Mouse (Mus musculus) 3T3-L1 (cell line): Measurements from ENCODE around the gene Tmprss11e.
A peak's percentile ranks its signal among the peaks of the same experiment; 100 is the strongest.

Source experiments
- DNase-seq: peaks from one replicate; pipeline ENCODE4 v3.0.0-alpha.2; 2015; ENCODE audit warnings: low read depth, low spot score

The Tmprss11e gene

DNA sequence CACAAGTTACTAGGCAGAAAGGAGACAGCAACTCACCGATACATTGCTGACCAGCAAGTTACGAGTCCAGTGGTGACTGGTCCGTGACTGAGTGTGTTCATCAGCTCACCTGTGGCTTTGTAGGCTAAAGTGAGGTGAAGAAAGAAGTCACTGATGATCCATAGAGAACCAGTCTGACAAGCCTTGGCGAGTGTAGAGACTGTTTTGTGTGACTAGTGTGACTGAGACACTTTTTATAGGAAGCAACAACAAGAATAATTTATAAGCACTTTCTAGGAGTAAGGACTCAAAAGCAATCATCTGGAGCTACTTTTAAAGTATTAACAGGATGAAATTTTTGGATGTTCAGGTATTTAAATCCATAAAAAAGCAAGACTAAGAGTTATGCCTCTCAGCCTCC is at the start of gene Tmprss11e:
TSS of gene Tmprss11e (minus strand) at position 101 of the 400 bp plus-strand sequence.
- no peak for DNase-seq

DNA sequence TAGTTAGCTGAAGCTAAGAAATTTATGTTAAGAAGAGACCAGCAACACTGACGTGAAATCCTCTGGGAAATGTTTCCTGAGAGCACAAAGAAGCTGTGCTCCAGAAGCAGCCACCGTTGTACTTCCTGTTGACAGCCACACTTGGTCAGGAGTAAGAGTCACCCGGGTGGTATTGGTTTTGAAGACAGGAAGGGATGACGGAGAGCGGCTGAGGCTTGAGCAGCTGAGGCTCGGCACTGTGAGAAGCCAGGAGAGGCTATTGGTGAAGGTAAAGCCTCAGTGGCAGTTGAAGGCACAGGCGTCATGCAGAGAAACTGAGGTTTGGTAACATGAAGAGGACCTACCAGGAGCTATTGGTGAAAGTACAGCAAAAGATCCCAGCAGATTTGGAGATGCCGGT is 47.2 kb upstream of the Tmprss11e start:
- DNase-seq: no peak

DNA sequence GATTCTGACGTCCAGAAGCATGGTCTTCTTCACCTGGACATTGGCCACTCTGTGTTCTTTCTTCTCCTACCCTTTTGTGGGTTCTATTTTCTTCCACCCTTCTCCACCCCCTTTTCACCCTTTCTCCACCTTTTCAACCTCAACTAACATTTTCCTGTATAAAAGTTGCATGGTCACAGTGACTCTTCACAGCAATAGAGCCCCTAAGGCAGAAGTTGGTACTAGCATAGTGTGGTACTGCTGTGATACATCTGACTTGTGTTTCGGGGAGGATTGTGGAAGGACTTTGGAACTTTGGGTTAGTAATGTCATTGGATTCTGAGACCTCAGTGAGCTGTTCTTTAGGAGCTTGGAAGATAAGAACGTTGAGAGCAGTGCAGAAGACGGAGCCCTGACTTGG is 46.6 kb upstream of the Tmprss11e start:
- DNase-seq: no peak

DNA sequence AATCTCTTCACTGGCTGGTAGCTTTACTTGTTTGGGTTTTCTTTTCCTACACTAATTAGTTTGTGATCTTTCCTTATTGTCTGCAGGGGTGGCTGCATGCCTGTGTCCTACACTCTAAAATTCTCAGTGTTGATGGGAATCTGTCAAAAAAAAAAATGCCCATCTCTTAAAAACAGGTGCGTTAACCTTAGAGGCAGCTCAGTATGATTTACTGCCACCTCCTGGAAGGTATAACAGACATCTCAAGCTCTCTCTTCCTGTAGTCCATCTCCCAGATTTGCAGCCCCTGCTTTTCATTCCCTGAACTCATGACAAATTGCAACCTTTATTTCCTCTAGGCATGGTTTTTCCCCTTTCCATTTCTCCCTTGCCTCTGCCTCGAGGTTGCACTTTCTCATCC is 44.3 kb upstream of the Tmprss11e start:
- DNase-seq: no peak

DNA sequence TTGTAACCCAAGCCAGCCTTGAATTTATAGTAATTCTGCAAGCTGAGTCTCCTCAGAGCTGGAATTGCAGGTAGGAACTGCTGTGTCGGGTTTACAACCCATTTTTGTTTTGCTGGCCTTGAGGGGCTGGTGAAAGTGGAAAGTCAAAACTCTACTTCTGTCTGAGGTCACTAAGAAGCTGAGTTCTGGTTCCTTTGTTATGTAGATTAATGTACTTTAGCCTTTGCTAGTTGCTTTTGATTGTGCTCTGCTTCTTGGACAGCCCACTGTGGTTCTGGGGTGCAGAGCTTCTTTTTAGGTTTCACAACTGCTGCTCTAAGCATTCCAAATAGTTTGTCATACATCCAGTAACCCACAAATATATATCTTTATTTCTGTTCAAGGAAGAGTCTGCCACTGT is 41.2 kb upstream of the Tmprss11e start:
- DNase-seq: no peak

DNA sequence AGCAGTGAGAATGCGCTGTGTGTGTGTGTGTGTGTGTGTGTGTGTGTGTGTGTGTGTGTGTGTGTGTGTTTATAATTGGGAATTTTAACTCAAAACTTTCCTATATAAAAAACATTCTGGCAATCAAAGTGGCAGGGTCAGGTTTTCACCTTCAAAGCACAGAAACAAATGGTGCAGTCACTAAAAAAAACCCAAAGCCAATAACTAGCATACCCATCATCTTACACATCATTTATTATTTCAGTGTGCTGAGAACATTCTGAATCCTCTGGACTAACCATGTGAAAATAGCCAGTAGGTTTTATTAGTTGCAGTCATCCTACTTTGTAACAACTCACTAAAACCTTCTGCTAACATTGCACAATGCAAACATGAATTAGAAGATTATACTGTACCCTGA is 38.6 kb upstream of the Tmprss11e start:
- no peak for DNase-seq

DNA sequence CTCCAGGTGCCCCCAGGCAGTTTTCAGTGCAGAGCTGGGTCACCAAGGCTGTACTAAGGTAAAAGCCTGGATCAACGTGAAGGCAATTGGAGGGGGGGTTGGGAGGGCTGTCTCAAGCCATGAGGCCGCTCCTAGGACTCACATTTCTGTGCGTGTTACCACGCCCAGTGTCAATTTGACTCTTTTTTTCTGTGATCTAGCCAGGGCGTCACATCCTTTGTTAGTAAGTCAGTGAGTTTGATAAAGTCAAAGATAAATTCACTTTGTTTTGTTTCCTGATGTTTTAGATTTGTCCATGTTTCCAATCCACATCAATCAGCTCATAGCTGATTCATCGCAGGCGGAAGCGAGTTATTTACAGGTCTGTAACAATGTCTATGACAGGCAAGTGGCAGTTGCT is 37.4 kb upstream of the Tmprss11e start:
- no peak for DNase-seq

DNA sequence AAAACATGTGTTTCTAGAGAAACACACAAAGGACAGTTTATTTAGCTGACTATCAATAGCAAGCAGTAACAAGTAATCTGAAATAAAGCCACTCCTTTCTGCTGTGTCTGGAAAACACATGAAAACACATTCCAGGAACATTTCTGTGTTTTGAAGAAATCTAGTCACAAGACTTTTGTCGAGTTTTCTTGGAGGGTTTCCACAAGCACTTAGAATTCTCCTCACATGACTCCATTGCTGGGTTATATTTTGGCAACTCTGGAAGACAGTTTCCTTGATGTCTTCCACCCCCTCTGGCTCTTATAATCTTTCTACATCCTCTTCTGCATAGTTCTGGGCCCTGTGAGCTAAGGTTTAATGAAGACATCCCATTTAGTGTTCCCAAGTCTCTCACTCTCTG is 32.9 kb upstream of the Tmprss11e start:
- DNase-seq: peak; percentile 34

DNA sequence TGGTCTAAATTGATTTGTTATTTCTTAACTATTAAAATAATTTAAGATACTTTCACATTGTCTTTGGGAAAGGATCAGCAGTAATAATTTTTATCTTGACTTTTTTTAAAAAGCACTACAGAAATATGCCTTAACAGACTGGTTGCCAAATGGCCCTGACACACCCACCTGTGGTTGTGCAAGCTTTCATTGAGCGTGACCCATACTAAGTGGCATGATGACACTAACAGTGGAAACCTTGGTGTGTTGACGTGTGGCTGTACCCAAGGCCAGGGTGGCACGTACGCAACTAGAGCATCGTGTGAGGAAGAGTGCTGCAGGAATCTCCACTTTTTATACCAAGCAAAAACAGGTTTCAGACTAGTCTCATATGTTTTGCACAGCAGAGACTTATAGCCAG is 31.3 kb upstream of the Tmprss11e start:
- DNase-seq: no peak

DNA sequence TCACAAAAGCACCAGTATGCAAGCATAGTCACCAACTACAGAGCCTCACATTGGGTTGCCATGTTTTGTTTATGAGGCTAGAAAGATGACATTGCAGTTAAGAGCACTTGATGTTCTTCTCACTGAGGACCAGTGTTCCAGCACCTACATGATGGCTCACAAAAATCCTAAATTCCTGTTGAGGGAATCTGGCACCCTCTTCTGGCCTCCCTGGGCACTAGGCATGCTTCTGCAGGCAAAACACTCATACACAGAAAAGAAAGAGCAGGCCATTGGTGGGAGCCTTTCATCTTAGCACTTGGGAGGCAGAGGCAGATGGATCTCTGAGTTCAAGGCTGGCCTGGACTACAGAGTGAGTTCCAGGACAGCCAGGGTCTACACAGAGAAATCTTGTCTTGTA is 25.4 kb upstream of the Tmprss11e start:
- DNase-seq: peak; percentile 62

DNA sequence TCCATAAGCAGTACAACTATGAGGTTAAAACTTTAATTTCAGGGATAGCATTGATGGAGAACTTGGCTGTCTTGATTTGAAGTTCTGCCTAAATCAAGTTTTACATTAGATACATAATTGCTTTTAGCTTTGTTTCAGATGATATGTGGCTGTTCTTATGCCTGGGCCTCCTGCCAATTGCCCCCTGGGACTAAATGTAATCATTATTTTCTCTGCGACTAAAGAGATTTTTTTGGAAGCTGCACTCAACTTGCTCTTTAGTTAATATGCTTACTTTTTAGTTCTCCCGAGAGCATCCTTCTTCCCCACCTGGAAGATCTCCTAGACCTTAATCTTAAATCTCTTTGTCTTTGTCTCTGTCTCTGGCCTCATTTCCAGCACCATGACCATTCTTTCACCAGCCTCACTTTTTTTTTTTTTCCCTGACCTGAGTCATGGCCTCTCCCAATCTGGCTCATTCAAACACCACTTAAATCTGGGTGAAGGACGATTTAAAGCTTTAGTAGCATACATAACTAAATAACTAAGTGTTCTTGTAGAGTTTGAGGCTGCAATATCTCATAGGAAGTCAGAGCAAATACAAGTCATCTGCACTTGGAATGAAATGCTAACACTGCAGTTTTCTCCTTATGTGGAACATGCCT is 23.5 kb upstream of the Tmprss11e start:
- DNase-seq: peak; percentile 66

DNA sequence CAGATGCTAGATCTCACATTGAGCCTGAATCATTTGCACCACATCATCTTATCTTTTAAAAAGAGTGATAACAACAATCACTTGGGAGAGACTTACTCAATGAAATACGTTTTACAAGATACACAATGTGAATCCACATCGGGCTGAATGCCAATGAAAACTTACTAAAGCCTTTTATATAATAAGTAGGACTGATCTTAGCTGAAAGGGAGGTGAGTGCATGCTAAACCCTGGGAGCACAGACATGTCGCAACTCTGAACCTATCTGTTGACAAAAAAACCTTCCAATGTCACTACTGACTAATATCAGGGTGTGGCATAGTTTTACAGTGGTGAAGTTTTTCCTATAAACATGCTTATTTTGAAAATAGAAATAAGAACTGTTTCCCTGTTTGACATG is 2.8 kb downstream of the Tmprss11e start:
- DNase-seq: peak; percentile 15

DNA sequence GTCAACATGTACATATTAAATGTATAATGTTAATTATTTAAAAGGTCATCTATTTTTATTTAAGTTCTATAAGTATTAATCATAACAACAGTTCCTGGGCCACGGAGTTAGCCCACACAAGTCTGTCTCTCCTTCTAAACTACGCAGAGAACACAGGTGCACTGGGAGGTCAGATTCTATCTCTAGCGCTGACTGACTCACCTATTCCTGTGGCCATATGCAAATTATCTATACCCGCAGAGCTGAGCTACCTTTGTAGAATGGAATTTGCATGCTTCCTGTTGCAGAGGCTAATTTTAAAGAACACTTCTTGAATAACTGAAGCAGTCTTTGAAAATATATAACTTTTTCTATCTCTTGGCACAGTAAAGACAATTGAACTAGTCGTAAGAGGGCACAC is 4.5 kb downstream of the Tmprss11e start:
- DNase-seq: no peak

DNA sequence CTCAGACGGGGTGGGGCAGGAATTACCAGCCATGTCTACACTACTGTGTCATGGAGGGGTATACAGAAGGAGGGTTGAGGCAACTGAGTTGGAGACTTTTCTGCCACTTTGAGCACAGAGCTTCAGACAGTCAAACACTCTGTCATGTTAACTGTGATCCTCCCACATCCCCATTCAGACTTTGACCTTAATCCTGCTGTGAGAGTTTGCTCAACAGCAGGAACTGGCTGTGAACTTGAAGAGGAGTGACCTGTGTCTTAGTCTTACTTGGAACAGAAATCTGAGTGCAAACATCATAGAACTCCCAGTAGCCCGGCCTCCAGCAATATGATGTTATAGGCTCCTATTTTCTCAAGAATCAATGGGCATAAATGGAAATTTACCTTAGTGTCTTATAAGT is 9.8 kb downstream of the Tmprss11e start:
- no peak for DNase-seq

DNA sequence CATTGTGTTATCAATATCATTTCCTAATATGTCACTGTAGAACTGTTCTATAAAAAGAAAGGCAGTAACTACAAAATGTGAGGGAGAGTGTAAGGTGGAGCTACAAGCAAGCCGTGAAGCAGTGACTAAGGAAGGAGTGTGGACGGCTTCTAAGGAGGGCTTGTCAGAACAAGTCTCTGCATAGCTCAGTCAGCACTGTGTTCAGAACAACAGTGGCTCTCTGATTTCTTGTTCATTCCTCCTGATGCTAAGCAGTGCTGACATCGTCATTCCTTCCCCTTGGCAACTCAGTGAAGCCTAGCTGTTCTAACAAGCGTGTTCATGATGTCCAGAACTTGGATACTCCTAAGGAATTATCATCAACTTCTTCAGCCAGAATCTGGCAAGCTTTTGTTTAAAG is 15.0 kb downstream of the Tmprss11e start:
- peak; percentile 14 for DNase-seq

DNA sequence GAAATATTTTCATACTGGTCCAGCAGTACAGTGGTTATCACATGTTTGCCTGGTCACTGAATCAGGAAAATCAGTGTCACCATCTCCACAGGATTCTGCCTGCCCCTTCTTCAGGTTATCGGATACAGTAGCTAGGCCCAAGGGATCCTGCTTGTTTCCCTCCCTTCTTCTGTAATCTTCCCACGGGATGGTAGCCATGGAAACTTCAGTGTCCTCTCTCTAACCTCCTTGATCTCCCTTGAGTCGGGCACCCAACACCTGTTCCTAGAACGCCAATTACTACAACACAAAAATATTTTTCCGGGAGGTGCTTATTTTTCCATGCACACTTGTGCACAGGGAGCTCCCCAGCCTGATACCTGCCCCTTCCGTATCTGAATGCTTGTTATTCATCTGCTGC is 17.0 kb downstream of the Tmprss11e start:
- DNase-seq: no peak

DNA sequence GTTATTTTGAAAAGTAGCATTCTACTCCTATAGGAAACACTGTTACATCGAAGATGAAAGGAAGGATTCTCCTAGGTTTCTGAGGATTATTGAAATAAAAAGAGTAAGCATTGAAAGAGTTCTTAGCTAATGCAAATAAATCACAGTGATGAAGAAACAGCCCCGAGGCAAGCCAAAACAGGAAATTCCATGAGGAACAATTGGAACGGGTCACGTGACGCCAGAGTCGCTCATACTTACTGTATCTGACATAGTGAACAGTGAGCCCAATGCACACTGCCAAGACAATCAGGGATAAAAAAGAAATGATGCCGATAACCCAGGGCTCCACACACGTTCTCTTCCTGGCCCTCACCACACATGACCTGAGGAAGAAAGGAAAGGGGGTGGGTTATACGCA is 18.6 kb downstream of the Tmprss11e start:
- DNase-seq: peak; percentile 40

DNA sequence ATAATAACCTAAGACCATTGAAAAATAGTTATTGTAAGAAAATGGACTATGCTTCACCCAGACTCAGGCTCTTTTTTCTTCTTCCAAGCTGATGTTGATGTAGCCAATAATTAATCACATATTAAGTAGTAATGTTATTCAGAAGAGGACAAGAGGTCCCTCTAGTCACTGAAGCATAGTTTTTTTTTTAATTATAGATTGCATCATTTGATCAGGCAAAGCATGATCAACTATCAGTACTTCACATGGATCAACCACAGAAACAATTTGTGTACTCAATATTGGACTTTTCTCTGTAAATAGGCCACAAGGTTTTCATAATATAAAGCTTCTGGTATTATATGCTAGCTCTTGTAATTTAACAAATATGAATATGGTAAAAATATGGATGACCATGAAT is 20.6 kb downstream of the Tmprss11e start:
- DNase-seq: no peak

DNA sequence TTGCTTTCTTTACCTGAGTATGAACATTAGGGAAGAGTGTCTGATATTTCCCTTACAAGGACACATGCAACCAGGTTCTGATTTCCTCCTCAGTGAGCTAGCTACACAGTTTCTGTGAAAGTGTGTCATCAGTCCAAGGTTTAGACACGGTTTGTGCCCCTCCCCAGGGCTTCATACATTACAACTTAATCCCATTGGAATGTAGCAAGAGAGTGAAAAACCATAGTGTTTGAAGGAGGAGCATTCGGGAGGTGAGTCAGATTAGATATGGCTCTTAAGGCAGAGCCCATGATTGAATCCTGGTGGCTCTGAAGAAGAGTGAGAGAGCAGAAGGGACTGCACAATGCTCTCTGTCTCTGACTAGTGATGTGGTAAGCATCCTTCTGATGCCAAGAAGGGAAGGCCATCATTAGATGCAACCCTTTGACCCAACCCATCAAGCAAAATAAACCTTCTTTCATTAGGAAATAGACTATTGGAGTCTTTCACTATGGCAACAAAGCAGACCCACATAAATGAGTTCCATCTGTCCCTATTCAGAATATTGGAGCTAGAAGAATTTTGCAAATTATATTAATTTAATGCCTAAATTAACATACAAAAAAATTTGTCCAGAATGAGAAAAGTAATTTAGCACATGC is 22.7 kb downstream of the Tmprss11e start:
- peak; percentile 91 for DNase-seq

DNA sequence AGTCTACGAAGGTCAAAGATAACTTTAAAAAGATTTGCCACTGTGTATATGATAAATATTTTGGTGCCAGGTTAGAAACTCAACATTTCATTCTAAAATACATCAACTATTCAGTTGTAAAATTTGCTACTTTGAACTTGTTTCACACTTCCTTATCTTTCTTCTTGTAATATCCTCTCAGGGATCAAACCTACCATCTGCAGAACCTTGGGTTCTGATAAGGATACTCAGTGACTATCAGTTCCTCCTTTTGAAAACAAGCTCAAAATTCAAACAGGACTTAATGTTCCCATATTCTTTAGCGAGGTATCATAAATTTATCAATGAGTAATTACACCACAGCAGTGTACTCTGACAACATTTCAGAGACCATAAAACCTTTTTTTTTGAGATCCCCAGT is 30.6 kb downstream of the Tmprss11e start:
- DNase-seq: no peak

DNA sequence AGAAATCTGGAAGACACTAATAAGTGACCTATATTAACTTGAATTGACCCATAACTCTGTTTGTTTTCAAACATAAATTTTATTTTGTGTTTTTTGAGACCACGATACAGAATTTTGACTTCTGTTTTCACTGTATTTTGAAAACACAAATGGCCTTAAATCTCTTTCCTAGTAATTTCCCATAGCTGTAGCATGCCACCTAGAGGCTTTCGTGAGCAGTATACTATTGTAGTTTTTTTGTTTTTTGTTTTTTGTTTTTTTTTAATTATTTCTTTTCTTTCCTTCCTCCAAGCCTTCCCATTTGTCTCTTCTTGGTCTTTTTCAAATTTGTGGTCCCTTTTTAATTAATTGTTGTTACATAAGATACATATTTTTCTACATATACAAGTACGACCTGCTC is 40.7 kb downstream of the Tmprss11e start:
- peak; percentile 46 for DNase-seq

DNA sequence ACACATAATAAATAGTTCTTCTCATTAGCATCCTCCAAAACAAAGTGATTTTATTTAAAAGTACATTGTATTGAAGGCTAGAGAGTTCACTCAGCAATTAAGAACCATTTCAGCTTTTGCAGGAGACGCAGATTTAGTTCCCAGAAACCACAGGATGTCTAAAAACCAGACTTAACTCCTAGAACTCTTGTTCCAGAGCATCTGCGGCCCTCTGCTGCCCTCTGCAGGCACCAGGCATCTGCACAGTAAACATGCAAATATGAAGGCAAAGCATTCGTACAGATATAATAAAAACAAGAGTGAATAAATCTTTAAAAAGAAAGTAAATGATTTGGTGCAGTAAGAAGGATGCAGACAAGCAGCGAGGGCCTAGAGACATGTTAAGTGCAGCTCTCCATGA is 60.9 kb downstream of the Tmprss11e start:
- peak; percentile 88 for DNase-seq

DNA sequence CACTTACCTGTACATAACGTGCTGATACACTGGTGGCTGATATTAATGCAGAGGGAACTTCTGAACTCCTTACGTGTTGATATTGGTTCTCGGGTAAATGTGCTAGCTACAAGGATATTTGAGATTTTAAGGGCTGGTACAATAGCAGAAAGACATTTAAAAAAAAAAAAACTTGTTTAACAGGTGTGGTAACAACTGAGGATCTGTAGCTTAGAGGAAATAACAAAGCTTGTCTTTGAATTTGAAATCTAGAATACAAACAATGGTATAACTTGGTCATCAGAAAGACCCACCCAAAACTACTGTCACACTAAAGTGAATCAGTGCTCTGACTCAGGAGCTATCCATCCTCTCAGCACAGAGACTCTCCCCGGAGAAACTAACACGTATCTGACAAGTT is 69.4 kb downstream of the Tmprss11e start, which contains the start of gene Tmprss11b:
TSS of gene Tmprss11b (minus strand) at position 101 of the 400 bp plus-strand sequence.
- DNase-seq: peak; percentile 11
